Mouse (Mus musculus) right cerebral cortex, postnatal 36 days (tissue): ENCODE results near the gene Pef1.

Experiments used
- DNase-seq, 2 experiments: peaks; one replicate each; pipeline ENCODE4 v3.0.0; 2022; ENCODE audit warnings: low spot score in 2 of 2, mixed read lengths in 1 of 2

Gene Pef1

DNA sequence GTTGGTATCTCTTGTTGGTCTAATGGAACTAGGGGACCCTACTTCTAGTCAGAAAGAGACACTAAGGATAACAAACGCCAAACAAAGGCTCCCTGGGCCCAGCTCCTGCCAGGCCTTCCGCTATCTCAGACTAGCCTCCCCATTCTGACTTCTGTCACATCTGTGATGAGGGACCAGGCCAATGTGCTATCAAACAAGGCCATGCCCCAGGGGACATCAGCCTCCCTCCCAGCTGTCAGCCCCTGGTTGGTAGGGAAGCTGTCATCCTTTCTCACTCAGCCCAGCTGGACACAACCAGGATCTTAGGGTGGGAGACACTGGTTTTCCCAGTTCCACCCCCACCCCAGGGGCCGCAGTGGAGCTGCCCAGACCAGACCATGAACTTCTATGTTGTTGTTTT lies 7.2 kb upstream of the Pef1 start:
- no peak for DNase-seq

DNA sequence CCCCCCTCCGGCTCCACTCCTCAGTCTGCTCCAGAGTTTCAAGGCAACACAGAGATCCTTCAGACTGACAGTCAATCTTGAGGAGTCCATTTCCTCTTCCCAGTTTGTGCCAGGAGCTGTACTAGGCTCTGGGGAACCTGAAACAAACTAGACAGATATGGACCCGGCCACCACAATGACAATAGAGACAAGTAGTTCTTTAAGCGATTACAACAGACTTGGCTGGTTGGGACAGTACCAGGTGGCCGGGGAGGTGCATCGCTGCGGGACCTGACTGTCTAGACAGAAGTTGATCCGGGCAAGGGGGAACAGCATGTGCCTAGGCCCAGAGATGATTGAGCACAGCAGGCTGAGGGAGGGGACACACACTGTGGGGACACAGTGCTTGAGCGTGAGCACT lies 1.2 kb upstream of the Pef1 start:
- DNase-seq: no peak

DNA sequence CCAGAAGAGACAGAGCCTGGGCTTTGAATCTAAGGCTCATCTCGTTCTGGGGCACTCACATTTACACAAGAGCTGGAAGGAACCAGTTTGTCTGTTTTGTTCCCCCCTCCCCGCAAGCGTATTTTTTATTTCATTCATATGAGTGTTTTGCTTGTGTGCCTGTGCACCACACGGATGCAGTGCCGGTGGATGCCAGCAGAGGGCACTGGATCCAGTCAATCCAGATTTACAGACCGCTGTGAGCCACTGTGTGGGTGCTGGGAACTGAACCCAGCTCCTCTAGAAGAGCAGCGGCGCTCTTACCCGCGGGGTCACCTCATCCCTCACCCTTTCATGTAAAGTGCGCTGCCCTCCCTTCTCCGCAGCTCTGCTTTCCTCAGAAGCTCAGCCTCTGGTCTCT lies 1.3 kb downstream of the Pef1 start:
- no peak for DNase-seq

DNA sequence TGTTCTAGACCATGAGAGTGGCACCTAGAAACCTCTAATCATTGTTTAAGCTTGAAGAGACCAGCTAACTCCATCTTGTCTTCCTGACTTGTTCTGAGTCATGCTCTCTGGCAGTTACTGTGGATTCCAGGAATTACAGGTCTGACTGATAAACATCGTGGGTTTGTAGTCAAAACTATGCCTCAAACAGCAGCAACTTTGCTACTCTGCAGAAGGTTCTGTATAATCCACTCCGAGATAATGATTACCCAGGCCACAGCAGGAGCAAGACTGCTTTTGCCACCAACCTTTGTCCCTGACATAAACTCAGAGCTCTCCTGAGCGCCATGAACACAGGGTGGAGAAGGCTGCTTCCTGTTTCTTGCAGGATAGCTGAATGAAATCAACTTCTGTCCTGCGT lies 2.2 kb downstream of the Pef1 start:
- no peak for DNase-seq

DNA sequence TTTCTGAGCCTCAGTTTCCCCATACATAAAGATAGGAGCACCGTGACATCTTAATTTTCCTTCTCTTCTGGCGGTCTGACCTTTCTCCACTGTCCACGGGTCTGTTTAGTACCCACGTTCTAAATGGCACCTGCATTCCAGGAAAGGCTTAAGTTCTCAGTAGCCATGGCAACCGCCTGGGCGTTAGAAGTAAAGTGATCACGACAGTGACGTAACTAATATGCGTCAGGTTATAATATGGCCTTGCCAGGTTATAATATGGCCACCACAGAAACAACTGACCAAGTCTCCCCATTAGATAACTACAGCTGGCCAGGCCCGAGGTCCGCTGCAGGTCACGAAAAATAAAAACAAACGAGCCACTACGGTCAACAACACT lies 4.7 kb downstream of the Pef1 start:
- DNase-seq: no peak

DNA sequence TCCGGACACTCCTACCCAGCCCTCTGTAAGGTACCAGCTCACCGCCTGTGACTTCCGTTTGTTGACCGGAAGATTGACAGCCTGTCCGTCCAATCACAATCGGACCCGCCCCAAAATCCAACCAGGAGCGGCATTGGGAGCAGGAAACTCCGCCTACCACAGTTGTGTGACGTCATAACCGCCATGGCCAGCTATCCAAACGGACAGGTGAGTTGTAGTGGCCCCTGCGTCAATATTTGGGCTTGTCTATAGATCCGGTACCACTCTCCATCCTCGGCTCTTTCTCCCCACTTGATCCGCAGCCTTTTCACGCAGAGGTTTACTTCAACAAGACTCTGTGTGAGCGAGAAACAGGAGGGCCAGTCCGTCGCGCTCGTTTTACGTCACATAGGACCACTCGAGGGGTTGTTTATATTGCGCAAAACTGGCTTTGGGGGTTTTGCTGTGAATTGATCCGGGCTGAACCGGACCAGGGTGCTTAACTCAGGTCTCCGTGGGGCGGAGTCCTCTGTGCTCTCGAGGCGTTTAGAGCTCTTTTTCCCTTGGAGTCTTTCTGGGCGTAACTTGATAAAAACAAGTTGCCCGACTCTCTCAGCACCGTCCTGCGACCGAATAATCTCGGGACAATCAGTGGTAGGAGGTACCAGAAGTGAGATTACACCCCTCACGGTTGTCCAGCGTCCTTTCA lies 5.2 kb downstream of the Pef1 start:
- DNase-seq: peak; percentile 99

DNA sequence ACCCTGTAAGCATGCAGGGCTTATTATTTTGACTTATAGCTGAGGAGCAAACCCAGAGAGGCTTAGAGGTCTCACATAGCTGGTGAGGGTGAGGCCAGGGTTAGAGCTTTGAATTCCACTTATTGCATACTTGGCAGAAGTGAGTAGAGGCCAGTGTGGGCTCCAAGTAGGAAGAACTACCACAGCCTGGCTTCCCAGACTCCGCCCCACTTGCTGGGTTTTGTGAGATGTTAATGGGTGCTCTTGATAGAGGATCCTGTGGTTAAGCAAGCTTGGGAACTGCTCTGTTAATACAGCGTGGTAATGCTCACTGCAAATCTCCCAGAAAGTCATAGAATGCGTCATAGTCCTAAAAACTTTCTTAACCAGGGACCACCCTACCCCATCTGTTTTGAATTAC lies 6.6 kb downstream of the Pef1 start:
- no peak for DNase-seq

DNA sequence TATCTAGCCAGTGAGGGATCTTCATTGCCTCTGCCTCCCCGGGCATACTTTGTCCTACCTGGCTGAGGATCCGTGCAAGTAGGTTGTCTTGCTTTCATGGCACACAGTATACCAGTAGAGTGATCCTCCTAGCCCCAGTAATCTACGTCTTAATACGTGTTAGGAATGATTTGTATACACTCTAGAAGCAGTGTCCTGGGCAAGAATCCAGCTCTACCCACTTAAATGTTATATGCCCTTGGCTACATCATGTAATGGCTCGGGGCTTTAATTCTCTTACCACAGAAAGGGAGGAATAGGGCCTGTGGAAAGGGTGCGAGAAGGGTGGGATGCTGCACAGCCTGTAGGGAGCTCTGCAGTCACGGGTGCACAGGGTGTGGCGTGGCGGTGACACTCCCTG lies 7.3 kb downstream of the Pef1 start:
- DNase-seq: no peak

DNA sequence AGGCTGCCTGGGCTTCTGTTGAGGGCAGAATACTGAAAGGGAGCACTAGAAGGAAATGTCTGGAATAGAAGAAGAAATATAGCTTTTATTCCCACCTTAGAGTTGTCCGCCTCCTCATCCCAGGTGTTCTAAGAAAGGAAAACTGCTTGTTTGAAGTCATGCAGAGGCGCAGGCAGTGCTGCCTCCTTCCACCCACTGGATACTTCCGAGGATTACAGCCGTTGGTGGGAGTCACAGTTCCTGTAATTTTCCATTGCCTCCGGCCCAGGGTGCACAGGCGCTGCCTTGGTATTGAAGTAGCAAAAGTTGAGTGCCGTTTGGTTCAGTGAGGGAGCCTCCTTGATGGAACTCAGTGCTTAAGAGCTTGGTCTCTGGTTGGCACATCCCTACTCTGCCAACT lies 7.7 kb downstream of the Pef1 start:
- DNase-seq: peak in 1 of 2 experiments; percentile 46

DNA sequence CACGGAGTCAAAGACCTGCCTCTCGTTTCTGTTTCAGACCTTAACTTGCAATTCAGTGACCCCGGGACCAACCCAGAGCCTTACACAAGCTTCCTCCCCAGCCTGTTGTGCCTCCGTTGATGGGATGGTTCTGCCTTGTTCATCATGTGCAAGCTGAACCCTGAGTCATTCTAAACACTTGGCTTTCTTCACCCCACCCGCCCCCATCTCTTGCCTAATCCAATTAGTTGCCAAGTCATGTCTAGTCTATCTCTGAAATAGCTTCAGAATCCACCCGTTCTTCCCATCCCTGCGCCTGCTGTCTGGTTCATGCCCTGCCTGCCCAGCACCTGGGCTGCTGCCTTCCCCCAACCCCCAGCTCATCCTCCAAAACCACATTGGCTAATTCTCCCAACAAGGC lies 9.9 kb downstream of the Pef1 start:
- DNase-seq: no peak

DNA sequence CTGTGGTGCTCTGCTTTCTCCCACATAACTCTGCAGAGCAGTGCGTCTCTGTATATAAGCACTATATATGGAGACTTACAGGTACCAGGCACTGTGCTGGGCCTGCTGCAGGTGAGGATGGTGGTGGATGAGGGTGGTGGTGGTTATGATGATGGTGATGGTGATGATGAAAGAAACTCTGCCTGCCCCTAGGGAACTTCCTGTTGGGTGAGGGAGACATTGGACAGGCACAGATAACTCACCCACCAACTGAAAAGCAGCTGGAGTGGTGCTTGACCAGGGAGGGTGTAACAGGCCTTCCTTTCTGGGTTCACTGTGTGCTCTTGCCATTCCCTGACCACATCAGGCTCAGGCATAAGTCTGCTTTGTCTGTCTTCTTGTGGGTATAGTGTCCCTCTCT lies 10.4 kb downstream of the Pef1 start:
- DNase-seq: no peak

DNA sequence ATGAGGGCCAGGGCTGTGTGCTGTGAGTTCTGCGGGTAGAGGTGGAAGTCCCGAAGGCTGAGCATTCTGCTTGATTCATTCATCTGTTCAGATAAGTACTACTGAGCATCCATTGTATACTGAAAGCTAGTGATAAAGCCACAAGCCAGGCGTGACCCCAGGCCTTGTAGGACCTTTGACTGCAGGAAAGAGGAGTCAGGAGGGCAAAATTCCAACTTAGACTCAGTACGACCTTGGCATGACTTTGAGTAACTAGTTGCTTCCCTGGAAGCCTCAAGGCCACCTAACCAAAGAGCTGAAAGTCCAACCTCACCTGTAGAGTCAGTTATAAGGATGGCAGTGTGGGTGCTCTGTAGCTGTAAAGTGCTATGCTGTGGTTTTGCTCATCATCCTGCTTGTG lies 18.4 kb downstream of the Pef1 start:
- no peak for DNase-seq

DNA sequence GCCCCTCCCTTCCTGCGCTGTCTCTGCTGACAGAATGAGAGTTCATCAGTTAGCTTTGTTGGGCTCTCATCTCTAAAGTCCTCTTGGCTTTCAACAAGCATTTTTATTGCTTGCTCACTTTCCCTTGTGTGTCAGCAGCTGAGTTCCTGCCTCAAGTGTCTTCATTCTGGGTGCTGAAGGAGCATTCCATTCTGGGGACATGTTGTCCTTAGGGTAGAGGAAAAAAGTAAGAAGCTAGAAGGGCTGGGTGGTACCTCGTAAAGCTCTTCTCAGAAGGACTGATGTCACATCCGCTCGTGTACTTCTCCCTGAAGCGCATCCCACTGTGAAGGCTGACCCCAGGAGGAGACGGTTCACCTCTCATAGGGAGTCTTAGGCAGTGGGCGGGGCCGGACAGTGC lies 19.2 kb downstream of the Pef1 start:
- DNase-seq: no peak

DNA sequence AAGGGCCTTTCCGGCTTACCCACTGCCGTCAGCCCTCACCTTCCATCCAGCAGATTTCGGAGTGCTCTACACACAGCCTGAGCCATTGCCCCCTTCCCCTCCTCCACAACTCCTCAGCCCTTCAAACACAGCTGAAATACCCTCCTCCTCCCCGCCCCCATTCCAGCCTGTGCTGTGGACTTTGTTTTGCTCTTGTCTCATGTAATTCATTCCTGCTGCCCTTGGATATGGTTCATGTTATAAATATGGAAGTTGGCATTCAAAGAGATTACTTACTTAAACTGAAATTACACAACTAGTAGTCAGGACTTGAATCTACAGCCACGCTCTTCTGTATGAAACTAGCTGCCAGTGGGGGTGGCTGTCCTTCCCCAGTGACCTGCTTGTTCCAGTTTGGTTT lies 20.7 kb downstream of the Pef1 start:
- no peak for DNase-seq

DNA sequence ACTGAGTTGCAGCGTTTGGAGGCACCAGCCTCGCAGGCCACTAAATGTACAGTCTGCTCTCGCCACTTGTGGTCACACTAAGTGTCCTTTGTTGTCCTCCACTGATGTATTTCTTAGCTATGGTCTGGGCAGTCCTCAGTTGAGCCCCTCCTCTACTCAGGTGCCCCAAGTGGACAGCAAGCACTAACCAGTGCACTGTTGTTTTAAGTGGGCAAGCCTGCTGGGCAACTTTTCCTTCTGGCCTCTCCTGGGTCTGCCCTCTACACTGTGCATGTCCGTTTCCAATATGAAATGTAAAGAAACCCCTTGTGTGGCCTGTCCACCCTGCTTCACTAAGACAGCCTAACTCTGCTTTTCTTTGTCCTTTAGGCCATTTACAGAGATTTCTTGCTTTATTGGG lies 21.8 kb downstream of the Pef1 start:
- no peak for DNase-seq

DNA sequence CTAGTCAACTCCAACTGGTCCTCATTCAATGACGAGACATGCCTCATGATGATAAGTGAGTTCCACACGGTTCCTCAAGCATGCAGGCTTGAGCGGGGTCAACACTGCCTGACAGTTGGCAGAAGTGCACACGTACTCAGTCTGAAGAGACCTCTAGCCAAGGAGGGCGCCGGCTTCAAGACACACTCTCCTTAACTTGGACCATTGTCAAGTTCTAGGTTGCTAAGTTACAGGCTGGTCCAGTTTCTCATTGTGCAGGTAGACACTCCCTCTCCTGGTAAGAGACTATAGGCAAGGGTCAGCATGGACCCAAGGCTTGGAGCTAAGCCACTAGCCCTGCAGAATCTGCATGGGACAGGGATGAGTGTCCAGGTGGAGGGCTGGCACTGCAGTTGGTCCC lies 22.8 kb downstream of the Pef1 start:
- DNase-seq: no peak

DNA sequence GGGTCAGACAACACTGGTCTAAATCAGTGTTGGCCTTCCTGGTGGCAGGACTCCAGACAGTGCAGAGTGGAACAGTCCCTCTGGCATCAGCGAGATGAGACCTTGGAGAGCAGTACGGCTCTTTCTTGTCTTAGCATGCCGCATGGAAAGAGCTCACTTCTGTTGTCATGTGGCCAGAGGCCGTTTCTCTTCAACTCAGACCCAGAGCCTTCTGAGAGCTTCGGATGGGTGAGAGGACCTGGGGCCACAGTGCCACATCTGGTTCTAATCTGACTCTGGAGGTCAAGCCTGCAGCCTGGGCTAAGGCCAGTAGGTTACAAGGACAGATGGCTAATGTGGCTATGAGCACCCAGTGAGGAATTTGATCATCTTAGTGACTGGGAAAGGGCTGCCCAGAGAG lies 23.6 kb downstream of the Pef1 start:
- DNase-seq: no peak

DNA sequence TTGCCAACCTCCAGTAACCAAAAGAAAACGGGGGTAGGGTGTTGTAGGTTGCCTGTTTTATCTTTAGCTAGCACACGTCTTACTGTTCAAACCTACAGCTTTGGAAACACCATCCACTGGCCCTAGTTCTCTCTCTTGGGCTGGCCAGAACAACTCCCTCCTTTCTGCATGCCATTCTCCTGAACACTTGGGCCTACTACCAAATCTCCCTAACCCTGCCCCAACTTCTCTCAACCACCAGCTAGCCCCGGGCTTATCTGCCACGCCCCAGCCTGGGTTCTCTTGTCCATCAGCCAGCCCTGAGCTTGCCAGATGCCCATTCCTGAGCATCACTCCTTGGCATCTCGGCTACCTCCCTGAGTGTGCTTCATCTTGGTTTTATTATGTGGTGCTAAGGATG lies 26.5 kb downstream of the Pef1 start:
- DNase-seq: no peak

DNA sequence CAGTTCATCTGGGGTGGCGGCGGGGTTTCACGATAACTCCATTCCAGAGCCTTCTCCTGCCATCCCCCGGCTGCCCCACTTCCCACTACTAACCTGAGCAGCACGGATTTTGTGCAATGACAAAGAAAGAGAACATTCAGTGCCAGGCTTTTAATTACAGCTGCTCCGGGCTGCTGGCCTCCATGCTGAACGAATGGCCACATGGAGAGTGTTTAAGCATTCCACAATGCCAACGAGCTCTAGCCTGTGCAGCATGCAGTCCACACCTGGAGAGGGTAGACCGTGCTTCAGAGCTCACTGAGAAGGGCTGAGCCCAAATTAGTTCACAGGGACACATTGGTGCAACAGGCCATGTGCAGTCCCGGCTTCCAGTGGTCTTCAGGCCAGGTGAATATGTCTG lies 27.7 kb downstream of the Pef1 start:
- DNase-seq: no peak

DNA sequence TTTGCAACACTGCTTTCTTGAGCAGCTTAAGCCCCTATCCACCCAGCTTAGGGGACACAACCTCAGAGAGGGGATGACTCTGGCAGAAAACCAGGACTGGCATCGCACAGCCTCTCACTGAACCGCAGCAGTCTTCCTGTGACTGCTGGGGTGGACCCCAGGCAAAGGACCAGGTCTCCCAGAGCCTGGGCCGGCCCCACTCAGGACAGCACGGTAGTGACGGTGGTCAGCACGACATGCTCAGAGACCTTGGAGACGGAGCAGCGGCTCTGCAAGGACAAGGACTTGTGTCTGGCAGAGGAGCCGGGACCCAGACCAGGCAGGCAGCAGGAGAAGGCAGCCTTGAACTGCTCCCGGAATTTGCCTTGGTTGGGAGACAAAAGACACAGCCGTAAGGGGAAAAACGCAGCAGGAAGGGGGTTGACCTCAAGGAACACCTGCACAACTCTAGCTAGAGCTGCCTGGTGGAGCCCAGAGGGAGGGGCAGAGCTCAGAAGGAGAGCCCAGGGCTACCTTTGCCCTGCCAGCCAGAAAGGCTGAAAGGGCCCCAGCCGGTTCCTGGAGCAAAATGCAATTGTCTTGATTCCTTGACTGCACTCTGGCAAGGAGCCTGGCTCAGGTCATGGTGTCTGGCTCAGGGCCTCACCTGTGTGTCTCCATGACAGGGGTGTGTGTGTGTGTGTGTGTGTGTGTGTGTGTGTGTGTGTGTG lies 28.4 kb downstream of the Pef1 start:
- no peak for DNase-seq

DNA sequence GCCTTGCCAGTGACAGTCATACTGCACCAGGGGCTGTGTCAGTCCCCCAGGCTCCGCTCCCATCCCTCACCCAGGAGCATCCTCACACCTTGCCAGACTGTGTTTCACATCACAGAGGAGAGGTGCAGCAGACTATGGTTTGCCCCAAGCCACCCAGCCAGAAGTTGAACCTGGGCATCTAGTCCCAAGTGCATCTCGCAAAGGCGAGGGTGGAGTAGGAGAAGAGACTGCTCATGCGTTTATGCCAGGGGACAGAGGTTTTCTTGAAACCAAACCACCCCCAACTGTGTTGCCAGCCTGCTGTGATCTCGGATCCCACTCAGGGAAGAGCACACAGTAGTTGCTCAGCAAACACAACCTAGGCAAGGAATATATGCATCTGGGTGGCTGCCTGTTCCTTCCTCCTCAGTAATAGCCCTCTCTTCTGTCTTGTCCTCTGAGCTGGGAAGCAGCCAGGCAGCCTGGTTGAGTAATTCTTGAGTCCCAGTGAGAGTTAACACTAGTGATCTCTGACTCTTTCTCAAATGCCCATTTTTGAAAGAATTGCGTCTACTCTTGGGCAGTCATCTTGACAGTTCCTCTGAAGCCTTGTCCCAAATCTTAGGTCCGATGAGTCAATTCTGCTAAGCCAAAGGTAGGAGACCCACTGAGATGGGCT lies 29.2 kb downstream of the Pef1 start:
- no peak for DNase-seq

DNA sequence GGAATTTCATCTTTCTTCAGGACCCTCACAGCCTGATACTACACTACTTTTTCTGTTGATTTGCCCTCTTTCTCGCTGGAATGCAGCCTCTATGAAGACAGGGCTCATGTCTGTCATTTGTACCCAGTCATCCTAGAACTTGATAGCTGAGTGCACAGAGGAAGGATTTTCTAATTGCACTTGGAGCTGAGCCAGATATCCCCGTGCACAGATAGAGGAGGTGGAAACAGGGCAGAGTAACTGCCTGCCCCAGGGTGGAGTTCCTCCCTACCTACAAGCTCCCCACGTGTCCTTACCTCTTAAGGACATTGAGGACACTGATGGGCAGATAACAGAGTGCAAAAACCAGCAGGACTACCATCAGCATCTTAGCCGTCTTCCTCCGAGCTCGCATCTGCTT lies 31.0 kb downstream of the Pef1 start:
- no peak for DNase-seq

DNA sequence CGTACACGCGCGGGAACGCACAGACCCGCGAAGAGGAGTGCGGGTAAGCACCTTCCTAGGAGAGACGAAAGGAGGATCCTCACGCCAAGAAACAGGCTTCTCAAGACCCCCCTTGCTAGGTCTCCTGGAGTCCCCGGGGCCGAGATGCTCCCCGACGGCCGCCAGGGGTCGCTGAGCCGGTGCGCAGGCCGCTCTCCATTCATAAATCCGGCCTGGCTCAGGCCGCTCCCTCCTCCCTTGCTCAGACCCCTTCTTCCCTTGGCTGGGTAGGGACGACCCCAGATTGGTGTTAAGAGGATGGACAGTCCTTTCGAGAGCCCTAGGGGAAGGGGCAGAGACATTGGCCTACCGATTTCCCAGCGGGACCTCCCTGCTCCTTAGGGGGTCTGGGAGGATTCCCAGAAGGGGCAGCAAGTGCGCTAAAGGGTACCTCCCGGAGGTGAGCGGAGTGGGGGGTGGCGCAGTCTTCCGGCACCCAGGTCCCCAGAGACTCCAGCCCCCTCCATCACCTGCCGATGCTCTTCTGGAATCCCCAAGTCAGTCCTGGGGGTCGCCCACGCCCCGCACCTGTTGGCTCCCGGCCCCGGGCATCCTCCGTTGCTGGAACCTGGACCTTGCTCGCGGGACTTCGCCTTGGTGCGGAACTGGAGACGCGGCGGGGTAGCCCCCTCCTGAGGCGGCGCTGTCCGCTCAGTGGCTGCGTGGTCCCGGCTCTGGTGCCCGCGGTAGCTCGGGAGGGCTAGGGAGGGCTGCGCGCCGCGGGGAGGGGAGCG lies 36.3 kb downstream of the Pef1 start:
- DNase-seq: peak in 1 of 2 experiments; percentile 20
